8 mouse cellular contexts compared by ENCODE assay signal in the genomic region with DNA sequence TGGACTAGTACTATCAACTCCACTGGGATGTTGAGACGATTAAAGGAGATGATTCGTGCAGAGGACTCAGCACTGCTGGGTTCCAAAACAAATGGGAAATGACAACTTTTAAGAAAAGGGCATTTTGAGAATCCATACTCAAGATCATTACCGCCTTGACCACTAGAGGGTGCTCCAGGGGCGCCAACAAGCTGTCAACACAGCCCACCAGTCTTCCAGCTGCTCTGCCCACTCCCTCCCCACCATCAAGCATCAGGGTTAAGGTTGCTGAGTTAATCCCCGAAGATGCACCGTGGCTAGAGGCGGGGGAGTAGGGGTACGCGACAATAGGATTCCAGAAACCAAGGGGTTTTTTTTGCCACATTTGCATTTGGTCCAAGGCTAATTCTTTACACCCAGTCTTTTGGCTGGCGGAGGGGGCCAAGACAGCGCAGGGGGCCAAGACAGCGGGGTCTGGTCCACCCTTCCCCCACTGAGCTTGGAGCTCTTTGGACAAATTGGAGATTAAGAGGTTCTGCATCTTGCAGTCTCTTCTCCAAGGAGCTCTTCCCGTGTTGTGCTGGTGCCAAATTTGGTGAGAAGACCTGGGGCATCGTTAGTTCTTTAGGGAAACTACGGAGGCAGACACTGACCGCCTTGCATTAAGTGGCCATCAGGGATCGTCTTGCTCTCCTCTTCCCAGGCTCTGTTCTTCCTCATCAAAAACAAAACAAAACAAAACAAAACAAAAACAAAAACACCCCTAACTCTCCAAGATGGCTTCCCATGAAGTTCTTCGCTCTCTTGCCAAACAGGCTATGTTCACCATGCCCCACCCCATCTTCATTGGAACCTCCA. TPM values are rescaled to one million over a fixed set of nuclear protein-coding genes. Genes with fewer than 3 reads are reported as not detected.
DNase-seq lines count a peak whose midpoint lies in the region; ATAC-seq lines count a peak whose summit lies in the region.

No protein-coding gene starts in this region.

- H3K27me3 ChIP-seq in embryonic facial prominence, embryonic 12.5 days, result no peaks in the 10 kb centered on the region
- 0 out of 2 replicates have a peak, but pooled peaks cover 2% of the 10 kb centered on the region for H3K27me3 ChIP-seq in heart, embryonic 10.5 days (ENCODE audit: insufficient read depth, poor library complexity, severe bottlenecking)
- peaks cover 10% of the 10 kb centered on the region; the same call in 1 of the 2 replicates for H3K27me3 ChIP-seq in liver, embryonic 13.5 days
- no peaks in the 10 kb centered on the region for H3K27me3 ChIP-seq in neural tube, embryonic 12.5 days (replicated peaks)

- DNase-seq in B cell, adult 2 months, result peak; percentile 88 to 89
- DNase-seq in adrenal gland, postnatal 25 days, result peak; percentile 76
- peak; percentile 89 for DNase-seq in heart, embryonic 10.5 days (ENCODE audit: low spot score)
- DNase-seq in kidney, adult 9 months, result peak; percentile 75
- DNase-seq in liver, embryonic 13.5 days, result peak; percentile 60
- peak; percentile 61 for DNase-seq in telencephalon, adult 2 months (ENCODE audit: low read depth, low spot score)

- WGBS in embryonic facial prominence, embryonic 12.5 days, result 33% methylated on average over 18 of the region's 18 CpGs
- WGBS in heart, embryonic 10.5 days, result 24% methylated on average over 18 of the region's 18 CpGs
- 38% methylated on average over 18 of the region's 18 CpGs for WGBS in liver, embryonic 13.5 days (ENCODE audit: insufficient replicate concordance)
- 33% methylated on average over 18 of the region's 18 CpGs for WGBS in neural tube, embryonic 12.5 days

- peaks cover 23% of the 10 kb centered on the region for H3K36me3 ChIP-seq in embryonic facial prominence, embryonic 12.5 days
- peaks cover 21% of the 10 kb centered on the region for H3K36me3 ChIP-seq in heart, embryonic 10.5 days
- H3K36me3 ChIP-seq in liver, embryonic 13.5 days, result peaks cover 19% of the 10 kb centered on the region
- peaks cover 22% of the 10 kb centered on the region for H3K36me3 ChIP-seq in neural tube, embryonic 12.5 days

- peak overlapping the region; percentile 72 for H3K9ac ChIP-seq in embryonic facial prominence, embryonic 12.5 days
- H3K9ac ChIP-seq in liver, embryonic 13.5 days, result peak overlapping the region; percentile 85; the same call in 1 of the 2 replicates
- H3K9ac ChIP-seq in neural tube, embryonic 12.5 days, result peak overlapping the region; percentile 82

- peak overlapping the region; percentile 70 for H3K4me2 ChIP-seq in embryonic facial prominence, embryonic 12.5 days (replicated peaks)
- H3K4me2 ChIP-seq in liver, embryonic 13.5 days, result peak overlapping the region; percentile 89
- peak overlapping the region; percentile 89 for H3K4me2 ChIP-seq in neural tube, embryonic 12.5 days (replicated peaks)

- peak overlapping the region; percentile 56 for H3K4me3 ChIP-seq in embryonic facial prominence, embryonic 12.5 days
- peak overlapping the region; percentile 74 for H3K4me3 ChIP-seq in heart, embryonic 10.5 days
- peak overlapping the region; percentile 77 for H3K4me3 ChIP-seq in liver, embryonic 13.5 days (replicated peaks)
- H3K4me3 ChIP-seq in neural tube, embryonic 12.5 days, result peak overlapping the region; percentile 61

- H3K27ac ChIP-seq in embryonic facial prominence, embryonic 12.5 days, result no peak overlapping the region
- 0 out of 2 replicates have a peak overlapping the region, but pooled peaks have one; percentile 4 for H3K27ac ChIP-seq in heart, embryonic 10.5 days
- H3K27ac ChIP-seq in liver, embryonic 13.5 days, result 0 out of 2 replicates have a peak overlapping the region, but pooled peaks have one; percentile 66
- H3K27ac ChIP-seq in neural tube, embryonic 12.5 days, result no peak overlapping the region

- no peak for ATAC-seq in embryonic facial prominence, embryonic 12.5 days (ENCODE audit: insufficient number of reproducible peaks, insufficient read depth, low FRiP score, low TSS enrichment)
- ATAC-seq in liver, embryonic 13.5 days (ENCODE audit: low read depth), result no peak
- no peak for ATAC-seq in neural tube, embryonic 12.5 days (ENCODE audit: low FRiP score, low read depth)

- H3K9me3 ChIP-seq in embryonic facial prominence, embryonic 12.5 days, result no peaks in the 10 kb centered on the region
- no peaks in the 10 kb centered on the region for H3K9me3 ChIP-seq in heart, embryonic 10.5 days
- H3K9me3 ChIP-seq in liver, embryonic 13.5 days (replicated peaks), result no peaks in the 10 kb centered on the region
- no peaks in the 10 kb centered on the region for H3K9me3 ChIP-seq in neural tube, embryonic 12.5 days

- H3K4me1 ChIP-seq in embryonic facial prominence, embryonic 12.5 days, result peaks cover 35% of the 10 kb centered on the region
- H3K4me1 ChIP-seq in heart, embryonic 10.5 days, result peaks cover 37% of the 10 kb centered on the region
- peaks cover 55% of the 10 kb centered on the region for H3K4me1 ChIP-seq in liver, embryonic 13.5 days (replicated peaks)
- H3K4me1 ChIP-seq in neural tube, embryonic 12.5 days, result peaks cover 64% of the 10 kb centered on the region

RNA-seq across cellular contexts. Expression of a gene that starts 1.8 kb away (rescaled TPM):
- 1.7 and 2.6 TPM in 2 replicates for total RNA-seq in adrenal gland, postnatal 25 days (2021)
- polyA plus RNA-seq in embryonic facial prominence, embryonic 12.5 days (2016; fragmentation: Nextera tagmentation; extraction: Ambion mirVana), result 0.60 TPM in 1 of 2 replicates, not detected in the other
- not detected in 2 replicates for polyA plus RNA-seq in heart, embryonic 10.5 days (2016; fragmentation: Nextera tagmentation; extraction: Ambion mirVana)
- polyA plus RNA-seq in liver, embryonic 13.5 days (2015; fragmentation: Nextera tagmentation; extraction: Ambion mirVana), result not detected in 2 replicates
- polyA plus RNA-seq in neural tube, embryonic 12.5 days (2016; fragmentation: Nextera tagmentation; extraction: Ambion mirVana), result 0.31 and 1.0 TPM in 2 replicates

RNA-seq across cellular contexts. Expression of a gene that starts 2.2 kb away (rescaled TPM):
- 55.3 and 73.0 TPM in 2 replicates for total RNA-seq in adrenal gland, postnatal 25 days (2021)
- 31.5 and 32.6 TPM in 2 replicates for polyA plus RNA-seq in embryonic facial prominence, embryonic 12.5 days (2016; fragmentation: Nextera tagmentation; extraction: Ambion mirVana)
- 18.9 and 27.1 TPM in 2 replicates for polyA plus RNA-seq in heart, embryonic 10.5 days (2016; fragmentation: Nextera tagmentation; extraction: Ambion mirVana)
- 9.7 and 10.2 TPM in 2 replicates for polyA plus RNA-seq in liver, embryonic 13.5 days (2015; fragmentation: Nextera tagmentation; extraction: Ambion mirVana)
- polyA plus RNA-seq in neural tube, embryonic 12.5 days (2016; fragmentation: Nextera tagmentation; extraction: Ambion mirVana), result 32.8 and 36.6 TPM in 2 replicates

RNA-seq across cellular contexts. Expression of a gene that starts 27.7 kb away (rescaled TPM):
- 4.6 and 6.8 TPM in 2 replicates for total RNA-seq in adrenal gland, postnatal 25 days (2021)
- polyA plus RNA-seq in embryonic facial prominence, embryonic 12.5 days (2016; fragmentation: Nextera tagmentation; extraction: Ambion mirVana), result 4.1 and 4.6 TPM in 2 replicates
- 1.1 and 1.2 TPM in 2 replicates for polyA plus RNA-seq in heart, embryonic 10.5 days (2016; fragmentation: Nextera tagmentation; extraction: Ambion mirVana)
- polyA plus RNA-seq in liver, embryonic 13.5 days (2015; fragmentation: Nextera tagmentation; extraction: Ambion mirVana), result 0.12 and 0.13 TPM in 2 replicates
- polyA plus RNA-seq in neural tube, embryonic 12.5 days (2016; fragmentation: Nextera tagmentation; extraction: Ambion mirVana), result 13.2 and 13.6 TPM in 2 replicates

RNA-seq across cellular contexts. Expression of a gene that starts 54.6 kb away (rescaled TPM):
- 17.7 and 23.1 TPM in 2 replicates for total RNA-seq in adrenal gland, postnatal 25 days (2021)
- 69.9 and 70.3 TPM in 2 replicates for polyA plus RNA-seq in embryonic facial prominence, embryonic 12.5 days (2016; fragmentation: Nextera tagmentation; extraction: Ambion mirVana)
- polyA plus RNA-seq in heart, embryonic 10.5 days (2016; fragmentation: Nextera tagmentation; extraction: Ambion mirVana), result 37.3 and 48.0 TPM in 2 replicates
- 9.1 and 10.5 TPM in 2 replicates for polyA plus RNA-seq in liver, embryonic 13.5 days (2015; fragmentation: Nextera tagmentation; extraction: Ambion mirVana)
- 73.1 and 79.2 TPM in 2 replicates for polyA plus RNA-seq in neural tube, embryonic 12.5 days (2016; fragmentation: Nextera tagmentation; extraction: Ambion mirVana)

RNA-seq across cellular contexts. Expression of a gene that starts 59.2 kb away (rescaled TPM):
- 17.5 and 25.0 TPM in 2 replicates for total RNA-seq in adrenal gland, postnatal 25 days (2021)
- 8.4 and 10.0 TPM in 2 replicates for polyA plus RNA-seq in embryonic facial prominence, embryonic 12.5 days (2016; fragmentation: Nextera tagmentation; extraction: Ambion mirVana)
- polyA plus RNA-seq in heart, embryonic 10.5 days (2016; fragmentation: Nextera tagmentation; extraction: Ambion mirVana), result 9.5 and 10.2 TPM in 2 replicates
- polyA plus RNA-seq in liver, embryonic 13.5 days (2015; fragmentation: Nextera tagmentation; extraction: Ambion mirVana), result 41.7 and 53.3 TPM in 2 replicates
- polyA plus RNA-seq in neural tube, embryonic 12.5 days (2016; fragmentation: Nextera tagmentation; extraction: Ambion mirVana), result 5.5 and 5.8 TPM in 2 replicates

Comparison
In these comparisons a context has a peak if more than half of its experiments do, and no peak if none do; other contexts are left out.
1. H3K27ac ChIP-seq: peak in heart, embryonic 10.5 days (single experiment) and liver, embryonic 13.5 days (single experiment); none in embryonic facial prominence, embryonic 12.5 days (single experiment) and neural tube, embryonic 12.5 days (single experiment).
2. Peak in every context shown above with its lines, with median percentiles within 50 percentile points of each other: DNase-seq, H3K4me2 ChIP-seq, H3K4me3 ChIP-seq and H3K9ac ChIP-seq.